Mouse (Mus musculus) thymus, postnatal 0 days (tissue): ENCODE measurements around the gene Txndc11. TPM values are rescaled to one million over a fixed set of nuclear protein-coding genes. Genes with fewer than 3 reads are reported as not detected.
A peak's percentile ranks its signal among the peaks of the same experiment; 100 is the strongest.

Experiments
- microRNA-seq: library from miRNA; unstranded; fragments of <30 nt; microRNA quantifications from one replicate; pipeline ENCODE4, GENCODE M21; 2016; ENCODE audit warnings: borderline number of aligned reads
- polyA plus RNA-seq: library from polyadenylated mRNA; unstranded; fragments of >200 nt; fragmentation: Nextera tagmentation; extraction: Ambion mirVana; gene quantifications from 2 replicates; pipeline ENCODE4 v1.2.1, GENCODE M21; 2015

The Txndc11 gene
- polyA plus RNA-seq, 1 experiment from 2014 or later: 27.2 TPM

Small RNA genes within 50 kb of the gene (microRNA-seq; reads per million reads assigned to microRNA genes)
- gene Gm23935: 27.9 reads per million, percentile 32 among the genes with 10 or more reads in this experiment

Other genes with a start within 250 kb of the Txndc11 start
- gene Snn, start 73.7 kb downstream of the Txndc11 start, polyA plus RNA-seq: 46.4 and 51.8 TPM in 2 replicates
- 36.7 and 38.5 TPM in 2 replicates for gene Litaf, start 68.5 kb downstream of the Txndc11 start, polyA plus RNA-seq
- gene Zc3h7a, start 41.7 kb upstream of the Txndc11 start, polyA plus RNA-seq: 84.5 and 89.5 TPM in 2 replicates
- gene Rsl1d1, start 68.7 kb upstream of the Txndc11 start, polyA plus RNA-seq: 207 and 215 TPM in 2 replicates
- gene Gspt1, start 119.7 kb upstream of the Txndc11 start, polyA plus RNA-seq: 75.6 and 81.3 TPM in 2 replicates
- 0.35 and 0.37 TPM in 2 replicates for gene Tnfrsf17, start 179.2 kb upstream of the Txndc11 start, polyA plus RNA-seq
- 7.2 and 11.4 TPM in 2 replicates for gene Snx29, start 188.3 kb upstream of the Txndc11 start, polyA plus RNA-seq